8 mouse cellular contexts compared by ENCODE assay signal in genomic region chr2:49788051-49788418, GRCm38 (mm10). TPM values are rescaled to one million over a fixed set of nuclear protein-coding genes. Genes with fewer than 3 reads are reported as not detected.
A peak's percentile ranks its signal among the peaks of the same experiment; 100 is the strongest.
DNase-seq lines count a peak whose midpoint lies in the region; ATAC-seq lines count a peak whose summit lies in the region.

No protein-coding gene starts in this region.

- no peak overlapping the region for H3K27ac ChIP-seq in kidney, embryonic 14.5 days (ENCODE audit: low read depth, low read length)
- H3K27ac ChIP-seq in hindbrain, embryonic 14.5 days, result no peak overlapping the region
- H3K27ac ChIP-seq in midbrain, embryonic 13.5 days, result no peak overlapping the region

- no peaks in the 10 kb centered on the region for H3K36me3 ChIP-seq in kidney, embryonic 14.5 days (ENCODE audit: control insufficient read depth, insufficient read depth, low read length)
- no peaks in the 10 kb centered on the region for H3K36me3 ChIP-seq in hindbrain, embryonic 14.5 days (replicated peaks; ENCODE audit: control insufficient read depth, insufficient read depth)
- no peaks in the 10 kb centered on the region for H3K36me3 ChIP-seq in midbrain, embryonic 13.5 days

- H3K4me3 ChIP-seq in kidney, embryonic 14.5 days (ENCODE audit: low read length), result peak overlapping the region; percentile 70
- H3K4me3 ChIP-seq in hindbrain, embryonic 14.5 days (replicated peaks; ENCODE audit: low read length), result peak overlapping the region; percentile 64
- peak overlapping the region; percentile 64 for H3K4me3 ChIP-seq in midbrain, embryonic 13.5 days (replicated peaks)

- ATAC-seq in kidney, embryonic 14.5 days (ENCODE audit: low FRiP score, low TSS enrichment), result peak; percentile 36
- peak; percentile 25 for ATAC-seq in hindbrain, embryonic 14.5 days (ENCODE audit: low FRiP score)
- peak; percentile 41 for ATAC-seq in midbrain, embryonic 13.5 days
- ATAC-seq in monocyte, adult 5-6 weeks (replicated peaks; ENCODE audit: insufficient number of reproducible peaks, low FRiP score, low TSS enrichment, poor library complexity, severe bottlenecking), result no peak

- H3K9me3 ChIP-seq in kidney, embryonic 14.5 days (ENCODE audit: control insufficient read depth, low read length), result no peaks in the 10 kb centered on the region
- no peaks in the 10 kb centered on the region for H3K9me3 ChIP-seq in hindbrain, embryonic 14.5 days (ENCODE audit: control insufficient read depth, low read length)
- H3K9me3 ChIP-seq in midbrain, embryonic 13.5 days, result no peaks in the 10 kb centered on the region

- H3K27me3 ChIP-seq in kidney, embryonic 14.5 days (ENCODE audit: control insufficient read depth, insufficient read depth, low read length), result peaks cover 11% of the 10 kb centered on the region; the same call in 1 of the 2 replicates
- H3K27me3 ChIP-seq in hindbrain, embryonic 14.5 days (ENCODE audit: control insufficient read depth, insufficient read depth, low read length), result peaks cover 36% of the 10 kb centered on the region
- H3K27me3 ChIP-seq in midbrain, embryonic 13.5 days, result peaks cover 38% of the 10 kb centered on the region

- whole genome bisulfite sequencing in kidney, embryonic 14.5 days, result 0% methylated on average over 12 of the region's 14 CpGs
- under 1% methylated on average over 14 of the region's 14 CpGs for WGBS in hindbrain, embryonic 14.5 days
- WGBS in midbrain, embryonic 13.5 days, result 1% methylated on average over 11 of the region's 14 CpGs

- H3K4me2 ChIP-seq in kidney, embryonic 14.5 days (replicated peaks; ENCODE audit: low read depth, low read length), result peak overlapping the region; percentile 98
- H3K4me2 ChIP-seq in hindbrain, embryonic 14.5 days (replicated peaks), result peak overlapping the region; percentile 99
- peak overlapping the region; percentile 100 for H3K4me2 ChIP-seq in midbrain, embryonic 13.5 days (replicated peaks)

- H3K4me1 ChIP-seq in kidney, embryonic 14.5 days (ENCODE audit: control insufficient read depth, insufficient read depth, low read length), result 0 out of 2 replicates have a peak, but pooled peaks cover 3% of the 10 kb centered on the region
- H3K4me1 ChIP-seq in hindbrain, embryonic 14.5 days (replicated peaks; ENCODE audit: control insufficient read depth, insufficient read depth, low read length), result 0 out of 2 replicates have a peak, but pooled peaks cover 5% of the 10 kb centered on the region
- H3K4me1 ChIP-seq in midbrain, embryonic 13.5 days (replicated peaks), result peaks cover 12% of the 10 kb centered on the region; the same call in 1 of the 2 replicates

- no peak for DNase-seq in kidney, adult 8-10 months
- DNase-seq in embryo, embryonic 9.5 days (ENCODE audit: extremely low spot score), result peak; percentile 39
- no peak for DNase-seq in hindbrain, embryonic 14.5 days (ENCODE audit: low spot score)
- no peak for DNase-seq in adrenal gland, postnatal 14 days
- DNase-seq in right cerebral cortex, postnatal 4 days, result no peak

- peak overlapping the region; percentile 73 for H3K9ac ChIP-seq in kidney, embryonic 14.5 days (ENCODE audit: low read depth, low read length)
- H3K9ac ChIP-seq in hindbrain, embryonic 14.5 days, result peak overlapping the region; percentile 72
- peak overlapping the region; percentile 77 for H3K9ac ChIP-seq in midbrain, embryonic 13.5 days (replicated peaks)

RNA-seq across cellular contexts. Expression of gene Lypd6b, which starts 0.5 kb away (rescaled TPM):
- polyA plus RNA-seq in kidney, embryonic 14.5 days (2014; fragmentation: Nextera tagmentation; extraction: Ambion mirVana), result 8.4 and 11.4 TPM in 2 replicates
- 14.6 and 16.7 TPM in 2 replicates for polyA plus RNA-seq in hindbrain, embryonic 14.5 days (2014; fragmentation: Nextera tagmentation; extraction: Ambion mirVana)
- 2.6 and 3.3 TPM in 2 replicates for polyA plus RNA-seq in midbrain, embryonic 13.5 days (2015; fragmentation: Nextera tagmentation; extraction: Ambion mirVana)
- 0.15 TPM in 1 of 2 replicates, not detected in the other for total RNA-seq in adrenal gland, postnatal 14 days (2021)
- 0.68 to 1.5 TPM in 2 of 3 replicates, not detected in the other for total RNA-seq in monocyte, adult 5-6 weeks (2017)
